Mouse (Mus musculus): Measurements from ENCODE around the gene Snx10. TPM values are rescaled to one million over a fixed set of nuclear protein-coding genes. Genes with fewer than 3 reads are reported as not detected.
A peak's percentile ranks its signal among the peaks of the same experiment; 100 is the strongest.

Gene Snx10
- polyA plus RNA-seq, 1 experiment from 2014 or later = 17.4 TPM

- peak; percentile 42; the same call in 1 of the 2 replicates for ATAC-seq (ENCODE audit: low FRiP score, low TSS enrichment)
- Histone ChIP-seq H3K27me3 (ENCODE audit: control insufficient read depth, insufficient read depth, low read length) (no peaks in the 10 kb centered on the region), H3K4me2 (replicated peaks; ENCODE audit: low read depth) (no peak overlapping the region), H3K36me3 (ENCODE audit: control insufficient read depth, insufficient read depth, low read length) (no peaks in the 10 kb centered on the region), H3K4me3 (ENCODE audit: low read depth, low read length) (no peak overlapping the region), H3K27ac (replicated peaks) (no peak overlapping the region), H3K9ac (ENCODE audit: low read length) (no peak overlapping the region), H3K4me1 (replicated peaks; ENCODE audit: control insufficient read depth, insufficient read depth) (no peaks in the 10 kb centered on the region), H3K9me3 (ENCODE audit: control insufficient read depth, low read length) (no peaks in the 10 kb centered on the region)
- WGBS = 24% methylated on average over 8 of the region's 8 CpGs
- DNase-seq (ENCODE audit: low spot score) = peak; percentile 56
- TF ChIP-seq EP300 (optimal IDR thresholded peaks at IDR 0.05) (no peak), CTCF (IDR thresholded peaks at IDR 0.05; ENCODE audit: low read depth) (peak; percentile 92)
Observed at GRCm38 (mm10) chr6:51585980-51586379, 62.3 kb downstream of the Snx10 start.

GRCm38 (mm10) chr6:51587266-51587665 is 63.6 kb downstream of the Snx10 start:
- DNase-seq (ENCODE audit: low spot score) (no peak), ATAC-seq (ENCODE audit: low FRiP score, low TSS enrichment) (no peak)
- no peaks in the 10 kb centered on the region for H3K4me1 ChIP-seq (replicated peaks; ENCODE audit: control insufficient read depth, insufficient read depth)
- no peaks in the 10 kb centered on the region for H3K36me3 ChIP-seq (ENCODE audit: control insufficient read depth, insufficient read depth, low read length)
- no peak overlapping the region for H3K4me3 ChIP-seq (ENCODE audit: low read depth, low read length)
- H3K9ac ChIP-seq (ENCODE audit: low read length) = no peak overlapping the region
- H3K4me2 ChIP-seq (replicated peaks; ENCODE audit: low read depth) = no peak overlapping the region
- no peak overlapping the region for H3K27ac ChIP-seq (replicated peaks)
- TF ChIP-seq CTCF (IDR thresholded peaks at IDR 0.05; ENCODE audit: low read depth) (no peak), EP300 (optimal IDR thresholded peaks at IDR 0.05) (no peak)
- H3K27me3 ChIP-seq (ENCODE audit: control insufficient read depth, insufficient read depth, low read length) = no peaks in the 10 kb centered on the region
- no peaks in the 10 kb centered on the region for H3K9me3 ChIP-seq (ENCODE audit: control insufficient read depth, low read length)
- WGBS = 84% methylated on average over 3 of the region's 3 CpGs

DNA sequence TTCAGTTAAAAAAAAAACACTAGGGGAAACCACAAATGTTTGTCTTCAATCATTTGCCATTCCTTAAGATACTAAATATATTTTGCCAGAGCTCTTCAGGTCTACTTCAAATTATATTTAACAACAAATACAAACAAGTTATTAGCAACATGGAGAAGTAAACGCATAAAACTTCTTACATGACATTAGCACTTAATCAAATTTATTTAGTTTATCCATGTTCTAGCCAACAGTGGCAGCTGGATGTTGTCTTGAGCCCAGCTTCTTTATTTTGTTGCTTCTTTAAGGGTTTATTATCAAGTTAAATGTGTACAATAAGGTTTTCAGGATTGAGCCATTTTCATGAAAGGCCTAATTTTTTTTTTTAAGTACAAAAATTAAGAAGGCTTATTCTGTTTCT is 67.6 kb downstream of the Snx10 start:
- TF ChIP-seq EP300 (optimal IDR thresholded peaks at IDR 0.05) = no peak
- no peak for TF ChIP-seq CTCF (IDR thresholded peaks at IDR 0.05; ENCODE audit: low read depth)
- WGBS = 68% methylated on average over 1 of the region's 1 CpGs
- no peak for DNase-seq (ENCODE audit: low spot score)
- no peaks in the 10 kb centered on the region for H3K4me1 ChIP-seq (replicated peaks; ENCODE audit: control insufficient read depth, insufficient read depth)
- H3K27ac ChIP-seq (replicated peaks) = no peak overlapping the region
- H3K4me2 ChIP-seq (replicated peaks; ENCODE audit: low read depth) = no peak overlapping the region
- no peaks in the 10 kb centered on the region for H3K9me3 ChIP-seq (ENCODE audit: control insufficient read depth, low read length)
- H3K27me3 ChIP-seq (ENCODE audit: control insufficient read depth, insufficient read depth, low read length) = no peaks in the 10 kb centered on the region
- H3K9ac ChIP-seq (ENCODE audit: low read length) = no peak overlapping the region
- H3K4me3 ChIP-seq (ENCODE audit: low read depth, low read length) = no peak overlapping the region
- no peak for ATAC-seq (ENCODE audit: low FRiP score, low TSS enrichment)
- H3K36me3 ChIP-seq (ENCODE audit: control insufficient read depth, insufficient read depth, low read length) = no peaks in the 10 kb centered on the region

DNA sequence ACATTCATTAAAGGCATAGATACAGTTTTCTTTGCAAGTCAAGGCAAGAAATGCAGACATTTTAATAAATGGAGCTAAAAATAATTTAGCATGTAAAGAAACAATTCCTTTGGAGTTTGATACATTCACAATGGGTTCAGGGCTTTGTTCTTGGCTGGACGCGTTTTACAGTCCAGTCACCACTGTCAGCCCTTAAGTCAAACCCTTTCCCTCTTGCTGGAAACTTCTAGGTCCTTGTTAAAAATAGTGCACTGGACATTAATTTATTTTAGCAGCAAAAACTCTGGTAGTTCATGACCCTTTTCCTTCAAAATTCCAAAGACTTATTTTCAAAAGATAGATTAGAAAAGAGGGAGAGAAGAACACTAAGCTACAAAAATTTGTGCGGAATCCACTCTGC is 68.1 kb downstream of the Snx10 start:
- no peaks in the 10 kb centered on the region for H3K36me3 ChIP-seq (ENCODE audit: control insufficient read depth, insufficient read depth, low read length)
- 67% methylated on average over 3 of the region's 3 CpGs for WGBS
- H3K27ac ChIP-seq (replicated peaks) = no peak overlapping the region
- H3K9ac ChIP-seq (ENCODE audit: low read length) = no peak overlapping the region
- no peak overlapping the region for H3K4me3 ChIP-seq (ENCODE audit: low read depth, low read length)
- H3K9me3 ChIP-seq (ENCODE audit: control insufficient read depth, low read length) = no peaks in the 10 kb centered on the region
- H3K27me3 ChIP-seq (ENCODE audit: control insufficient read depth, insufficient read depth, low read length) = no peaks in the 10 kb centered on the region
- H3K4me2 ChIP-seq (replicated peaks; ENCODE audit: low read depth) = no peak overlapping the region; the same call in 1 of the 2 replicates
- H3K4me1 ChIP-seq (replicated peaks; ENCODE audit: control insufficient read depth, insufficient read depth) = no peaks in the 10 kb centered on the region
- no peak for DNase-seq (ENCODE audit: low spot score)
- no peak for ATAC-seq (ENCODE audit: low FRiP score, low TSS enrichment)
- TF ChIP-seq CTCF (IDR thresholded peaks at IDR 0.05; ENCODE audit: low read depth) (no peak), EP300 (optimal IDR thresholded peaks at IDR 0.05) (no peak)

- ATAC-seq (ENCODE audit: low FRiP score, low TSS enrichment) (peak; percentile 74), DNase-seq (ENCODE audit: low spot score) (peak; percentile 81)
- peak; percentile 95 for TF ChIP-seq CTCF (IDR thresholded peaks at IDR 0.05; ENCODE audit: low read depth)
- TF ChIP-seq EP300 (optimal IDR thresholded peaks at IDR 0.05) = no peak
- no peaks in the 10 kb centered on the region for H3K27me3 ChIP-seq (ENCODE audit: control insufficient read depth, insufficient read depth, low read length)
- H3K36me3 ChIP-seq (ENCODE audit: control insufficient read depth, insufficient read depth, low read length) = no peaks in the 10 kb centered on the region
- H3K9me3 ChIP-seq (ENCODE audit: control insufficient read depth, low read length) = no peaks in the 10 kb centered on the region
- H3K4me3 ChIP-seq (ENCODE audit: low read depth, low read length) = peak overlapping the region; percentile 29
- no peak overlapping the region for H3K27ac ChIP-seq (replicated peaks)
- H3K4me1 ChIP-seq (replicated peaks; ENCODE audit: control insufficient read depth, insufficient read depth) = no peaks in the 10 kb centered on the region
- WGBS = 8% methylated on average over 45 of the region's 45 CpGs
- H3K9ac ChIP-seq (ENCODE audit: low read length) = peak overlapping the region; percentile 47
- H3K4me2 ChIP-seq (replicated peaks; ENCODE audit: low read depth) = peak overlapping the region; percentile 71
Observed at GRCm38 (mm10) chr6:51592356-51593115, 68.8 kb downstream of the Snx10 start.

DNA sequence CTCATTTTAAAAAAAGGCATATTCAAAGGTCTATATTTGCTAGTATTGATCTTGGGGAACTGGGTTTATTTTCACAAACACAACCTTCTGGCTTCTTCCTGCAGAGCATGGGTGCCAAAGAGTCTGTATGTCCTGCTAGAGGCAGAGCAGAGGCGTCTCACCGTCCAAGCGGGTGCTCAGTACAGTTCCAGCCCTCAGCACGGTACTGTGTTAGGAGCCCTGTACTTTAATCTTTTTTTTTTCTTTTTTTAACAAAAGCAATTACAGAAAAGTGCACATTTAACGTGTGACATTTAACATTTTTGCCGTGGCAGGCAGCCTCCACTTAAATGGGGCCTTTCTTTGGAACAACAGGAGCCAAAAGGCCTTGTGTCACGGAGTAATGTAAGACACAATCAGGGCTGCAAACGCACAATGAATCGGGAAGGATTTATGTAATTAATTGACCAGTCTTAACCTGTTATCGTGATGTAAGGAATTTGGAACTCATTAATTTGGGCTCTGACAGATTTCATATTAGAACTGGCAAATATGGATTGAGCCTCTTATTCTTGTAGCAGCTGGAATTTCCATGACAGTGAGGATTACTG is 69.8 kb downstream of the Snx10 start:
- TF ChIP-seq EP300 (optimal IDR thresholded peaks at IDR 0.05) (no peak), CTCF (IDR thresholded peaks at IDR 0.05; ENCODE audit: low read depth) (no peak)
- WGBS = 66% methylated on average over 10 of the region's 10 CpGs

More for the DNA sequence above, 69.8 kb downstream of the Snx10 start:
- DNase-seq (ENCODE audit: low spot score) (no peak), ATAC-seq (ENCODE audit: low FRiP score, low TSS enrichment) (no peak)
- Histone ChIP-seq H3K9ac (ENCODE audit: low read length) (no peak overlapping the region), H3K4me1 (replicated peaks; ENCODE audit: control insufficient read depth, insufficient read depth) (no peaks in the 10 kb centered on the region), H3K27me3 (ENCODE audit: control insufficient read depth, insufficient read depth, low read length) (no peaks in the 10 kb centered on the region), H3K4me2 (replicated peaks; ENCODE audit: low read depth) (no peak overlapping the region), H3K36me3 (ENCODE audit: control insufficient read depth, insufficient read depth, low read length) (no peaks in the 10 kb centered on the region), H3K4me3 (ENCODE audit: low read depth, low read length) (no peak overlapping the region), H3K27ac (replicated peaks) (no peak overlapping the region), H3K9me3 (ENCODE audit: control insufficient read depth, low read length) (no peaks in the 10 kb centered on the region)
